Mouse (Mus musculus) testis, postnatal 10 days (tissue): ENCODE measurements around the gene Nostrin.

Experiments
- DNase-seq: peaks from one replicate; pipeline ENCODE4 v3.0.0; 2021; ENCODE audit warnings: low spot score

Gene Nostrin

GRCm38 (mm10) chr2:69205185-69205584, 69.6 kb downstream of the Nostrin start:
- DNase-seq, result no peak

GRCm38 (mm10) chr2:69205791-69206351, 70.3 kb downstream of the Nostrin start, which contains the start of gene Spc25:
Gene Spc25, minus strand, starts transcription at chr2:69206194.
- DNase-seq, result peak; percentile 81

DNA sequence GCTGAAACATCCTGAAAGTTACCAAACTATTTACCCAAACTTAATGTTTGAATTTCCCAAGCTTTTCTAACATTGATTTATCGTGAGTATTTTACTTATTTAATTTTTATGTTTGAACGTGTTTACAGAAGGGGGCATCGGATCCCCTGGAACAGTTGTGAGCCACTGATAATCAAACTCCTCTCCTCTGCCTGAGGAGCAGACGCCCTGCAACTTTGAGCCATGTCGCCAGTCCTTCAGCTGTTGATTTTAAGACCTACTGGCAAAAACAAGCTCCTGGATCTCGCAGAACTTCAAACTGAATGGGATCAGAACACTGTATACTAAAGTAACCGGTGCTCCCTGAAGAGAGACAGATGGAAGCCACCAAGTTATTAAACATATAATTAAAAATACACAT, 70.9 kb downstream of the Nostrin start:
- DNase-seq, result no peak

- no peak for DNase-seq
These were observed 74.1 kb downstream of the Nostrin start for GRCm38 (mm10) chr2:69209684-69210083.

- no peak for DNase-seq
These were observed 75.2 kb downstream of the Nostrin start, which contains the start of gene G6pc2 for GRCm38 (mm10) chr2:69210773-69211172. Gene G6pc2, plus strand, starts transcription at chr2:69211073.

DNA sequence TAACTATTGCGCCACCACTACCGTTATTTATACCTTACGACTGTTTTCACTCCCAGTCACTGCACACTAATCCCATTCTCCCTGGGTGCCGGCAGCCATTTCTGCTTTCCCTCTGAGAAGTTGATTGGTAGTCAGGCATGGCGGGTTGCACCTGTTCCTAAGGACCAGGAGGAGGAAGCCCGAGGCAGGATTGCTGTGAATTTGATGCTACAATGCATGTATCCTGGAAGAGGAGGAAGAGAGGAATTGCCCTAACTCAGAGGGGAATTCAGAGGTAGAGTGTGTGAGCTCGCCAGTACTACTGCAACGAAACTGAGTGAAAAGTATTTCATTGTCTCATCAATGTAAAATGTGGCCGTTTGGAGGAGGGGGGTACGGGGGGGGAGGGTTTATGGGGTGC, 77.1 kb downstream of the Nostrin start:
- DNase-seq, result no peak

- no peak for DNase-seq
These were observed 79.6 kb downstream of the Nostrin start for GRCm38 (mm10) chr2:69215242-69215641.

GRCm38 (mm10) chr2:69221868-69222416, 86.3 kb downstream of the Nostrin start:
- no peak for DNase-seq

DNA sequence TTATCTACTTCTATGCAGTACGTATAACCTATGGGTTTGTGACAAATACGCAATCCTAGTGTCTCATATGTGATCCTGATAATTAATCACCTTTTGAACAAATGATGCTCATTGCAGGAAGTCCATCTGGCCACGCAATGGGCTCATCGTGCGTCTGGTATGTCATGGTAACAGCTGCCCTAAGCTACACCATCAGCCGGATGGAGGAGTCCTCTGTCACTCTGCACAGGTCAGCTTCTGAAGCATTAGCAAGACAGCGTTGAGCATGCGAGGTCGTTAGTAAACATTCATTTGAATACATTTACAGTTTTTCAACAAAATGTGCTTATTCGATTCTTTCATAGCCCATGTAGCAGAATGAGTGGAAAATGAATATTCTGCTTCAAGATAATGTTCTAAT, 87.2 kb downstream of the Nostrin start:
- no peak for DNase-seq

DNA sequence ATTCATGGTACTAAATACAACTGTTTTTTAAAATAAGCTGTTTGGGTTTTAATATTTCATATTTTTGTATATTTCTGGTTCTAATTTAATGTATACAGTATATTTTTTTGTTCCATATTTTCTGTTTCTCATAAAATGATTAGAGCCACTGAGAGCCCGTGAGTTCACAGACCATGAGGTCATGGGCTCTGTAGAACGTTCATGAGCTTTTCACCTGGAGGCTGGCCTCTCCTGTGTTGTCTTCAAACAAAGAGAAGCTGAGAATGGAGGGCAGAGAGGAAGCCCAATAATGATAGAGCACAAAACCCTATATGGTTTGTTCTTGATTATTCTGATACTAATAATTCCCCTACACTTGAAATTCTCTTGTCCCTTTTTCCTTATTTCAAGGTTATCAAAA, 89.1 kb downstream of the Nostrin start:
- DNase-seq, result no peak

GRCm38 (mm10) chr2:69226876-69227275, 91.3 kb downstream of the Nostrin start:
- DNase-seq, result no peak

DNA sequence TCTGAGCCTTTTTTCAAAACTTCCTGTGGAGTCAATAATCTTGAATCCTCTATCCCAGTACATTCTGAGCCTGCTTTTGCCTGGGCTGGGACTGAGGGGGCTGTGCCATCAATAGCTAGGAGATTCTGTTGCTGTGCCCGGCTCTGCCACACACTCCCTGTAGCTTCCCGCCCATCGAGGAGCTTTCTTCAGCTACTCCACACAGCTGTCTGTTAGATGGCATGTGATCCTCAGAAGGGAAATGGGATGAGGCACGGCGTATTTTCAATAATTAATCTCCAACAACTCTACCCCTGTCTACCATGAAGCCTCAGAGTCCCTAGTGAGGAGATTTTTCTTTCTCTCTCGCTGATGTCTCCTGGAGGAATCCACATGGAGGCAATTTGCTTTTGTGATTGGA, 93.0 kb downstream of the Nostrin start:
- DNase-seq, result no peak

- no peak for DNase-seq
These were observed 94.5 kb downstream of the Nostrin start for GRCm38 (mm10) chr2:69230137-69230536.

DNA sequence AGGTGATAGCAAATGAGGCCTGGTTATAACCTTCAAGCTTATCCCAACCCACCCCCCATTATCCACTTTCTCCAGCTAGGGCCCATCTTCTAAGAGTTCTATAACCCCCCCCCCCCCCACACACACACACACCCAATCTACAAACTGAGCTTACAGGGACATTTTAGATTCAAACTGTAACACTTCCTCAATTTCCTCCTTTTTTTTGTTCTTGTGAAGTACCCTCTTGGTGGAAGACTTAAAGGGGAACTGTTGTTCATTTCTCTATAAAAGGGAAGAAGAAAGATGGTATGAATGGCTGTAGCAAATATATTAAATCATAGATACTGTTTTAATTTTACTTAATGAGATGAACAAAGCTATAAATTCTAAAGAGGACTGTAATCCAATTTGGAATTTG, 96.5 kb downstream of the Nostrin start:
- DNase-seq, result no peak

GRCm38 (mm10) chr2:69234976-69235678, 99.5 kb downstream of the Nostrin start:
- DNase-seq, result no peak
